Mouse (Mus musculus): ENCODE results near the gene Dnaic1.

GRCm38 (mm10) chr4:41604476-41605396, 35.2 kb downstream of the Dnaic1 start:
- no peak for TF ChIP-seq CTCF (IDR thresholded peaks at IDR 0.05; ENCODE audit: low read depth, low read length)
- no peak for TF ChIP-seq POLR2A (IDR thresholded peaks at IDR 0.05; ENCODE audit: borderline replicate concordance, low read depth, low read length)

Measured in bone marrow macrophage, adult 2 months (primary cell).